In the genomic region with DNA sequence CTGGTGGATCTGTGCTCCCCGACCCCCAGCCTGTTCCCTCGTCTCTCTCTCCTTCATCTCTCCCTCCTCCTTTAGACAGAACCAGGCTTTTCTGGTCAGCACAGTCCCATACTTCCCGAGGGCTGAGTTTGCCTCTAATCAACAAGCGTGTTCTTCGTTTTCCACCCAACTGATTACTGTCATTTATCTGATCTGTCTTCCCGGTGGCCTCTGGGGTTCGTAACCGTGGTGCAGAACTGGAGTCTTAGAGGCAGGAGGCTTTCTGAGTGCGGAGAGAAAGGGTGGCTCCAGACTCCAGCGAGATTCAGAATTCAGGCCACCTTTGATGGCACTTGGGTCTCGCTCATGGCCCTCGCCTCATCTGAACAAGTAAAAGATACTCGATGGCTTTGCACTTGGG, we compare ENCODE assay signal across 12 mouse cellular contexts. TPM values are rescaled to one million over a fixed set of nuclear protein-coding genes. Genes with fewer than 3 reads are reported as not detected.
DNase-seq lines count a peak whose midpoint lies in the region; ATAC-seq and TF ChIP-seq lines count a peak whose summit lies in the region.
"Had no signal": no experiment of that assay in that cellular context is flagged by ENCODE, and none has a peak within 500 bp of the region (broad histone marks: within the 10 kb centered on the region; RNA-seq: fewer than 3 reads in every experiment).

No protein-coding gene starts in this region.

- H3K36me3 ChIP-seq in kidney, embryonic 14.5 days (ENCODE audit: control insufficient read depth, insufficient read depth, low read length) = no peaks in the 10 kb centered on the region
- H3K36me3 ChIP-seq in embryonic facial prominence, embryonic 10.5 days (replicated peaks) = no peaks in the 10 kb centered on the region
- H3K36me3 ChIP-seq in forebrain, postnatal 0 days (ENCODE audit: insufficient read depth) = no peaks in the 10 kb centered on the region
- H3K36me3 ChIP-seq in midbrain, embryonic 13.5 days = no peaks in the 10 kb centered on the region

- 36% methylated on average over 13 of the region's 13 CpGs for WGBS in kidney, embryonic 14.5 days
- WGBS in embryonic facial prominence, embryonic 10.5 days = 57% methylated on average over 13 of the region's 13 CpGs
- WGBS in forebrain, postnatal 0 days = 48% methylated on average over 13 of the region's 13 CpGs
- WGBS in midbrain, embryonic 13.5 days = 61% methylated on average over 13 of the region's 13 CpGs

- no peak for ATAC-seq in kidney, embryonic 14.5 days (ENCODE audit: low FRiP score, low TSS enrichment)
- ATAC-seq in forebrain, postnatal 0 days = no peak
- ATAC-seq in midbrain, embryonic 13.5 days = no peak
- no peak for ATAC-seq in megakaryocyte progenitor cell, adult 5-6 weeks (replicated peaks; ENCODE audit: poor library complexity)

- no peak for TF ChIP-seq CTCF in forebrain, postnatal 0 days (IDR thresholded peaks at IDR 0.05; ENCODE audit: low read depth)

- peak overlapping the region; percentile 9; the same call in 1 of the 2 replicates for H3K4me3 ChIP-seq in kidney, embryonic 14.5 days (ENCODE audit: low read length)
- H3K4me3 ChIP-seq in embryonic facial prominence, embryonic 10.5 days = peak overlapping the region; percentile 36
- H3K4me3 ChIP-seq in forebrain, postnatal 0 days (ENCODE audit: low read depth, low read length) = peak overlapping the region; percentile 13; the same call in 1 of the 2 replicates
- H3K4me3 ChIP-seq in midbrain, embryonic 13.5 days (replicated peaks) = no peak overlapping the region

- no peak overlapping the region for H3K9ac ChIP-seq in kidney, embryonic 14.5 days (ENCODE audit: low read depth, low read length)
- 0 out of 2 replicates have a peak overlapping the region, but pooled peaks have one; percentile 18 for H3K9ac ChIP-seq in forebrain, postnatal 0 days
- H3K9ac ChIP-seq in midbrain, embryonic 13.5 days (replicated peaks) = no peak overlapping the region
- H3K9ac ChIP-seq: liver, embryonic 14.5 days had no signal

- no peak for DNase-seq in kidney, adult 9 months
- no peak for DNase-seq in embryonic facial prominence, embryonic 10.5 days (ENCODE audit: low spot score)
- no peak for DNase-seq in forebrain, postnatal 0 days
- no peak for DNase-seq in ovary, postnatal 36 days (ENCODE audit: low spot score)
- DNase-seq in ovary, postnatal 10 days (ENCODE audit: low spot score) = no peak
- DNase-seq: adrenal gland, postnatal 36 days; thymus, postnatal 14 days had no signal

- no peak overlapping the region for H3K27ac ChIP-seq in kidney, embryonic 14.5 days (ENCODE audit: low read depth, low read length)
- peak overlapping the region; percentile 57; the same call in 1 of the 2 replicates for H3K27ac ChIP-seq in embryonic facial prominence, embryonic 10.5 days (replicated peaks)
- no peak overlapping the region for H3K27ac ChIP-seq in forebrain, postnatal 0 days (ENCODE audit: low read depth, low read length)
- no peak overlapping the region for H3K27ac ChIP-seq in midbrain, embryonic 13.5 days
- H3K27ac ChIP-seq: liver, embryonic 14.5 days had no signal

- H3K9me3 ChIP-seq in kidney, embryonic 14.5 days (ENCODE audit: control insufficient read depth, low read length) = no peaks in the 10 kb centered on the region
- H3K9me3 ChIP-seq in embryonic facial prominence, embryonic 10.5 days = no peaks in the 10 kb centered on the region
- no peaks in the 10 kb centered on the region for H3K9me3 ChIP-seq in forebrain, postnatal 0 days (ENCODE audit: low read length)
- no peaks in the 10 kb centered on the region for H3K9me3 ChIP-seq in midbrain, embryonic 13.5 days

- no peaks in the 10 kb centered on the region for H3K27me3 ChIP-seq in kidney, embryonic 14.5 days (ENCODE audit: control insufficient read depth, insufficient read depth, low read length)
- H3K27me3 ChIP-seq in embryonic facial prominence, embryonic 10.5 days (replicated peaks; ENCODE audit: low read depth, poor library complexity, severe bottlenecking) = peaks cover 12% of the 10 kb centered on the region; the same call in 1 of the 2 replicates
- no peaks in the 10 kb centered on the region for H3K27me3 ChIP-seq in forebrain, postnatal 0 days (ENCODE audit: insufficient read depth, low read length)
- peaks cover 4% of the 10 kb centered on the region for H3K27me3 ChIP-seq in midbrain, embryonic 13.5 days

- peak overlapping the region; percentile 19 for H3K4me2 ChIP-seq in kidney, embryonic 14.5 days (replicated peaks; ENCODE audit: low read depth, low read length)
- peak overlapping the region; percentile 25 for H3K4me2 ChIP-seq in forebrain, postnatal 0 days (ENCODE audit: low read depth)
- peak overlapping the region; percentile 9; the same call in 1 of the 2 replicates for H3K4me2 ChIP-seq in midbrain, embryonic 13.5 days (replicated peaks)

- peaks cover 29% of the 10 kb centered on the region for H3K4me1 ChIP-seq in kidney, embryonic 14.5 days (ENCODE audit: control insufficient read depth, insufficient read depth, low read length)
- peaks cover 86% of the 10 kb centered on the region for H3K4me1 ChIP-seq in embryonic facial prominence, embryonic 10.5 days
- H3K4me1 ChIP-seq in forebrain, postnatal 0 days (ENCODE audit: insufficient read depth) = peaks cover 13% of the 10 kb centered on the region
- H3K4me1 ChIP-seq in midbrain, embryonic 13.5 days (replicated peaks) = peaks cover 41% of the 10 kb centered on the region

RNA-seq across cellular contexts. Expression of gene C1qtnf1, which starts 6.1 kb away (rescaled TPM):
- 2.8 and 4.0 TPM in 2 replicates for polyA plus RNA-seq in kidney, embryonic 14.5 days (2014; fragmentation: Nextera tagmentation; extraction: Ambion mirVana)
- 2.6 and 3.4 TPM in 2 replicates for polyA plus RNA-seq in embryonic facial prominence, embryonic 10.5 days (2016; fragmentation: Nextera tagmentation; extraction: Ambion mirVana)
- 5.1 and 8.5 TPM in 2 replicates for total RNA-seq in forebrain, postnatal 0 days (2014; rRNA removed)
- polyA plus RNA-seq in forebrain, postnatal 0 days (2015; fragmentation: Nextera tagmentation; extraction: Ambion mirVana) = 5.4 and 5.9 TPM in 2 replicates
- 2.5 and 2.8 TPM in 2 replicates for polyA plus RNA-seq in midbrain, embryonic 13.5 days (2015; fragmentation: Nextera tagmentation; extraction: Ambion mirVana)
- not detected in 2 replicates for total RNA-seq in megakaryocyte progenitor cell, adult 5-6 weeks (2015)
- not detected in 2 replicates for total RNA-seq in megakaryocyte progenitor cell, adult 5-6 weeks (2017)
- total RNA-seq: common myeloid progenitor, adult 5-6 weeks had no signal

RNA-seq across cellular contexts. Expression of gene Cant1, which starts 15.2 kb away (rescaled TPM):
- 19.0 and 24.1 TPM in 2 replicates for polyA plus RNA-seq in kidney, embryonic 14.5 days (2014; fragmentation: Nextera tagmentation; extraction: Ambion mirVana)
- polyA plus RNA-seq in embryonic facial prominence, embryonic 10.5 days (2016; fragmentation: Nextera tagmentation; extraction: Ambion mirVana) = 20.2 and 20.8 TPM in 2 replicates
- 38.6 and 52.4 TPM in 2 replicates for total RNA-seq in forebrain, postnatal 0 days (2014; rRNA removed)
- 27.8 and 31.6 TPM in 2 replicates for polyA plus RNA-seq in forebrain, postnatal 0 days (2015; fragmentation: Nextera tagmentation; extraction: Ambion mirVana)
- polyA plus RNA-seq in midbrain, embryonic 13.5 days (2015; fragmentation: Nextera tagmentation; extraction: Ambion mirVana) = 23.5 and 26.0 TPM in 2 replicates
- 17.6 and 19.2 TPM in 2 replicates for total RNA-seq in megakaryocyte progenitor cell, adult 5-6 weeks (2015)
- 18.7 and 20.0 TPM in 2 replicates for total RNA-seq in megakaryocyte progenitor cell, adult 5-6 weeks (2017)

RNA-seq across cellular contexts. Expression of gene Lgals3bp, which starts 32.2 kb away (rescaled TPM):
- 11.8 and 13.0 TPM in 2 replicates for polyA plus RNA-seq in kidney, embryonic 14.5 days (2014; fragmentation: Nextera tagmentation; extraction: Ambion mirVana)
- polyA plus RNA-seq in embryonic facial prominence, embryonic 10.5 days (2016; fragmentation: Nextera tagmentation; extraction: Ambion mirVana) = 0.86 and 0.88 TPM in 2 replicates
- total RNA-seq in forebrain, postnatal 0 days (2014; rRNA removed) = 15.5 and 15.6 TPM in 2 replicates
- polyA plus RNA-seq in forebrain, postnatal 0 days (2015; fragmentation: Nextera tagmentation; extraction: Ambion mirVana) = 13.7 and 16.4 TPM in 2 replicates
- 1.7 and 2.3 TPM in 2 replicates for polyA plus RNA-seq in midbrain, embryonic 13.5 days (2015; fragmentation: Nextera tagmentation; extraction: Ambion mirVana)
- total RNA-seq in megakaryocyte progenitor cell, adult 5-6 weeks (2015) = 92.3 and 118 TPM in 2 replicates
- total RNA-seq in megakaryocyte progenitor cell, adult 5-6 weeks (2017) = 51.7 and 56.3 TPM in 2 replicates

RNA-seq across cellular contexts. Expression of gene Engase, which starts 42.5 kb away (rescaled TPM):
- polyA plus RNA-seq in kidney, embryonic 14.5 days (2014; fragmentation: Nextera tagmentation; extraction: Ambion mirVana) = 3.9 and 9.7 TPM in 2 replicates
- polyA plus RNA-seq in embryonic facial prominence, embryonic 10.5 days (2016; fragmentation: Nextera tagmentation; extraction: Ambion mirVana) = 7.9 and 8.5 TPM in 2 replicates
- 8.1 and 8.5 TPM in 2 replicates for total RNA-seq in forebrain, postnatal 0 days (2014; rRNA removed)
- polyA plus RNA-seq in forebrain, postnatal 0 days (2015; fragmentation: Nextera tagmentation; extraction: Ambion mirVana) = 4.2 and 5.7 TPM in 2 replicates
- polyA plus RNA-seq in midbrain, embryonic 13.5 days (2015; fragmentation: Nextera tagmentation; extraction: Ambion mirVana) = 6.3 and 6.4 TPM in 2 replicates
- 0.89 and 1.2 TPM in 2 replicates for total RNA-seq in megakaryocyte progenitor cell, adult 5-6 weeks (2015)
- total RNA-seq in megakaryocyte progenitor cell, adult 5-6 weeks (2017) = 3.2 and 4.6 TPM in 2 replicates
